In genomic region chr11:60701611-60702010, GRCm38 (mm10) we compare ENCODE assay signal across 7 mouse cellular contexts. TPM values are rescaled to one million over a fixed set of nuclear protein-coding genes. Genes with fewer than 3 reads are reported as not detected.
A peak's percentile ranks its signal among the peaks of the same experiment; 100 is the strongest.
DNase-seq lines count a peak whose midpoint lies in the region.

No protein-coding gene starts in this region.

- intact Hi-C loops in heart, postnatal 25 days (cut with DNase I) = loop anchor here (5.0 kb wide), 1 partner anchor 76 kb away; the partner anchor contains the start of genes Smcr8 and Top3a

- DNase-seq in heart, postnatal 4 days = peak; percentile 7
- DNase-seq in heart, postnatal 25 days (ENCODE audit: low spot score) = no peak
- DNase-seq in testis, postnatal 10 days (ENCODE audit: low spot score) = peak; percentile 48
- DNase-seq in testis, postnatal 14 days (ENCODE audit: low spot score) = no peak
- DNase-seq in gastrocnemius, postnatal 4 days (ENCODE audit: low spot score in 2 of 2) = peak; percentile 8 to 16
- DNase-seq in skeletal muscle tissue, adult 2 months (ENCODE audit: low read depth, low spot score) = peak; percentile 1
- DNase-seq in B cell, adult 2 months = no peak

RNA-seq across cellular contexts. Expression of gene Llgl1, which starts 2.1 kb away (rescaled TPM):
- 10 to 100 TPM; 26.6 to 28.4 TPM for total RNA-seq in heart, postnatal 4 days (2021)
- total RNA-seq in heart, postnatal 25 days (2021) = 10 to 100 TPM; 11.4 to 12.3 TPM
- total RNA-seq in gastrocnemius, postnatal 4 days (2021) = 10 to 100 TPM; 29.7 to 32.0 TPM

RNA-seq across cellular contexts. Expression of gene Flii, which starts 25.5 kb away (rescaled TPM):
- 100 to 1,000 TPM; 104 to 107 TPM for total RNA-seq in heart, postnatal 4 days (2021)
- 100 to 1,000 TPM; 112 to 120 TPM for total RNA-seq in heart, postnatal 25 days (2021)
- total RNA-seq in gastrocnemius, postnatal 4 days (2021) = 100 to 1,000 TPM; 104 to 113 TPM

RNA-seq across cellular contexts. Expression of gene Mief2, which starts 26.6 kb away (rescaled TPM):
- 10 to 100 TPM; 20.7 to 24.8 TPM for total RNA-seq in heart, postnatal 4 days (2021)
- total RNA-seq in heart, postnatal 25 days (2021) = 10 to 100 TPM; 31.6 to 32.9 TPM
- total RNA-seq in gastrocnemius, postnatal 4 days (2021) = 10 to 100 TPM; 70.6 to 76.5 TPM

Comparison
In these comparisons a context has a peak if more than half of its experiments do, and no peak if none do; other contexts are left out.
1. DNase-seq: peak in heart, postnatal 4 days (single experiment), testis, postnatal 10 days (single experiment), gastrocnemius, postnatal 4 days (2 of 2) and skeletal muscle tissue, adult 2 months (single experiment); none in heart, postnatal 25 days (single experiment), testis, postnatal 14 days (single experiment) and B cell, adult 2 months (0 of 2).